Mouse (Mus musculus) urinary bladder, adult 18-20 months (tissue): ENCODE results near the gene Ncs1.
A peak's percentile ranks its signal among the peaks of the same experiment; 100 is the strongest.

Source experiments
- DNase-seq, 2 experiments: peaks; one replicate each; pipeline ENCODE4 v3.0.0; 2022; ENCODE audit warnings: low spot score in 2 of 2, mixed read lengths in 2 of 2

Ncs1 gene

GRCm38 (mm10) chr2:31244216-31244615 is 1.4 kb upstream of the Ncs1 start:
- DNase-seq = no peak

GRCm38 (mm10) chr2:31245051-31245450 is 572 bp upstream of the Ncs1 start:
- DNase-seq = no peak

GRCm38 (mm10) chr2:31246251-31246971 is 788 bp downstream of the Ncs1 start:
- no peak for DNase-seq

GRCm38 (mm10) chr2:31248856-31249255 is 3.2 kb downstream of the Ncs1 start:
- no peak for DNase-seq

GRCm38 (mm10) chr2:31252167-31252566 is 6.5 kb downstream of the Ncs1 start:
- DNase-seq = no peak

GRCm38 (mm10) chr2:31253463-31253862 is 7.8 kb downstream of the Ncs1 start:
- no peak for DNase-seq

GRCm38 (mm10) chr2:31254806-31255205 is 9.2 kb downstream of the Ncs1 start:
- no peak for DNase-seq

- DNase-seq = no peak
Observed at GRCm38 (mm10) chr2:31255952-31256938, 10.6 kb downstream of the Ncs1 start.

GRCm38 (mm10) chr2:31257096-31257495 is 11.5 kb downstream of the Ncs1 start:
- no peak for DNase-seq

- DNase-seq = peak; percentile 72 to 75
Observed at GRCm38 (mm10) chr2:31258609-31259366, 13.2 kb downstream of the Ncs1 start.

GRCm38 (mm10) chr2:31259367-31259920 is 13.8 kb downstream of the Ncs1 start:
- DNase-seq = no peak

GRCm38 (mm10) chr2:31260549-31260948 is 14.9 kb downstream of the Ncs1 start:
- no peak for DNase-seq

- no peak for DNase-seq
Observed at GRCm38 (mm10) chr2:31263039-31263461, 17.4 kb downstream of the Ncs1 start.

GRCm38 (mm10) chr2:31263746-31264378 is 18.2 kb downstream of the Ncs1 start:
- peak; percentile 68 to 72 for DNase-seq

- no peak for DNase-seq
Observed at GRCm38 (mm10) chr2:31267447-31267846, 21.8 kb downstream of the Ncs1 start.

GRCm38 (mm10) chr2:31268631-31269030 is 23.0 kb downstream of the Ncs1 start:
- no peak for DNase-seq

- no peak for DNase-seq
Observed at GRCm38 (mm10) chr2:31269188-31269587, 23.6 kb downstream of the Ncs1 start.

- no peak for DNase-seq
Observed at GRCm38 (mm10) chr2:31269847-31270246, 24.2 kb downstream of the Ncs1 start.

- no peak for DNase-seq
Observed at GRCm38 (mm10) chr2:31270470-31270869, 24.8 kb downstream of the Ncs1 start.

GRCm38 (mm10) chr2:31271071-31271470 is 25.4 kb downstream of the Ncs1 start:
- no peak for DNase-seq

GRCm38 (mm10) chr2:31274993-31275392 is 29.4 kb downstream of the Ncs1 start:
- no peak for DNase-seq
